Mouse (Mus musculus) cerebral cortex, adult 2 months (tissue): ENCODE data around the gene Ncoa5.

Experiments
- WGBS: fragments of 180-500 bp; shearing (Covaris S2); methylation state at CpG from one replicate; pipeline ENCODE4 v1.1.7; 2018; 5-methylcytosine and 5-hydroxymethylcytosine counted together

Gene Ncoa5

DNA sequence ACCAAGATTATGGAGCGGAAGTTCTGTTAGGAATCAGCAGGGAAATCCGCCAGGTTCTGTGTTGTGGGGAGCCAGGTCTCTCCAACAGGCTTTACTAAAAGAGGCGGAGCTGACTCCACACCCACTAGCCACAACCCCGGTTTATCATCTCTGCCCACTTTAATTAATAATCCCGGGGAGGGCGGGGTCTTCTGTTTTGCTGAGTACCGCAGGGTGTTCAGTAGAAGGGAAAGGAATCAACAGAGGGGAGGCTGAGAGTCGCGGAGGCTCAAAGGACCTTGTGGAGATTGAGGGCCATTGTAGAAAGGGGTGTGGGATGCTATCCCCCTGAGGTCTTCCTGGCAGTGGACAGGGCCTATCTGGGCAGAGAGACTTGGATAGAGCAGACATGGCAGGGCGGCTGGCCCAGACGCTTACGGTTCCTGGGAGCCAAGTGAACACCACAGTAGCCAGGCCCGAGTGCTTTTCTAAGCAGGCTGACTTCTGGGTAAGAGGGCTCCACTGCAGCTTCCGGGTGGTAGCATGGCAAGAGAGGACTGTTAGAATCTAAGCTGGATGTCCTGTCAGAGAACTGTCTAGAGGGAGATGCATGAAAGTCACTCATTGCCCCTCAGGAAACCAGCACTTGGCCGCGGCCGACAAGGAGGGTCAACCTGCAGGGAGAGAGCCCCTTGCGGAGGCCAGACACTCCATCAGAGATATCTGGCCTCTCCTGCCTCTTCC, 16.3 kb upstream of the Ncoa5 start:
- WGBS, result 74% methylated on average over 18 of the region's 18 CpGs

DNA sequence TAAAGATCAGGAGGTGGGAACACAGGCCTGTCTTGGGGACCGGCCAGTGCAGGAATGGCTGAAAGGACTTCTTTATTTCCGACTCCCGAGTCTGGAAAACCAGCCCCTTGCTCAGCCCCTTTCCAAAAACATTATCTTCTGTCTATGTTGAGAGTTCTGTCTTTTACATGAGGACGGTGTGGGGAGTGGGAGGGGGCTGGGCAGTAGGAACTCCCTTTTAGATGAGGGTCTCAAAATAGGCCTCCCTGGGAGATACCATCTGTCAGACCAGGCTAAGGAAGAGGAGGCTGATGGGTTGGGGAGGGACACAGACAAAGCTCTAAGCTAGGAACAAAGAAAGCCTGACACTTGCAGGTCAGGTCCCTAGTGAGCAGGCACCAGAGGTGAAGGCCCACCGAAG, 14.4 kb upstream of the Ncoa5 start:
- 60% methylated on average over 5 of the region's 5 CpGs for WGBS

DNA sequence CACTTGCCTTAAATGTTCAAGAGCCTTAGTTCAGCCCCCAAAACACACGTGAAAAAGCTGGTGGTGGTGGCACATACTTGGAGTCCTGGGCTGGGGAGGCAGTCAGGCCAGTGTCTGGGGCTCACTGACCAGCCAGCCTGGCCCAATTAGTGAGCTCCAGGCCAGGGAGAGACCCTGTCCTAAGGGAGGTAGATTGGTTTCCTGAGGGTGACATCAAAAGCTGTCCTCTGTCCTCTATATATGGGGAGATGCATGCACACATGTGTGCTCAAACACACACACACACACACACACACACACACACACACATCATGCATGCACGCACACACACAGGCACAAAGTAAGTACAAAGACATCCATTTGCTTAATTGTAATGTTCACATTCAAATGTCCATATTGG, 9.1 kb upstream of the Ncoa5 start:
- 65% methylated on average over 2 of the region's 2 CpGs for WGBS

DNA sequence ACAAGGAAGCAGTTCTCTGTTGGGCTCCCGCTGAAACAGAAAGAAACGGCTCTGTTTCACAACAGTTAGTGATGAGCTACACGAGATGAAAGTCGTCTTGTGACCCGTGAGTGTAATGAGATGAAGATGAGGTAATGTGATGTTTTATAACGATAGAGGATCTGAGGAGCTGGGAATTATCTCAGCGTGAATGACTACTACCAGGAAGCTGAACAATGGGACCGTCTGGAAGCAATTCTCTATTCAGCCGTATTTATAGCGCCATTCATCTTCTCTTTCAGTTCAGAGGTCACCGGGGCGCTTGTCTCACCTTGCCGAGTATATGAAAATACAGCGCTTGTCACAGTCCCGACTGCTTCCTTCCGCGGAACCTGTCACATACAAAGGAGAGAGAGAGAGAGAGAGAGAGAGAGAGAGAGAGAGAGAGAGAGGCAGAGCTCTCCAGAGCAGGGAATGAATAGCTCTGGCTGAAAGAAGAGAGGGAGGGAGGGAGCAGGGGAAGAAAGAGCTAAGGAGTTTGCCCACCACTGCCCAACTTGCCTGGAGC, 8.5 kb upstream of the Ncoa5 start:
- WGBS, result 1% methylated on average over 17 of the region's 17 CpGs

DNA sequence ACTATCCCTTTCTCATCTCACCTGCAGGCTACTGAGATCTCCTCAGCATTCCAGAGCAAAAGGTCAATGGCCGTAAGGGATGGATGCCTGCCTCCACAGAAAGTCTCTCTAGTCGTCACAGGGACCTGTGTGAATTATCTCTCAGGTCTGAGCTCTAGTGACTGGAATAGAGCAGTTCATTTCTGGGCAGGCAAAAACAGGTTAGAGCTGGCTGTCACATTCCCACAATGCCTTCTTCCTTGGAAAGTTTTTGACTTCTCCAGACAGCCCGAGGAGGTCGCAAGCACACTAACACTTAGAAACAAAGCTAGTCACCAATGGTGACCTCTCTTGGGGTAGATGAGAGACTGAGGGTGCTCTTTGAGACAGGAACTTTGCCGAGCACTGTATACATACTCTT, 7.5 kb upstream of the Ncoa5 start:
- WGBS, result 92% methylated on average over 5 of the region's 5 CpGs

DNA sequence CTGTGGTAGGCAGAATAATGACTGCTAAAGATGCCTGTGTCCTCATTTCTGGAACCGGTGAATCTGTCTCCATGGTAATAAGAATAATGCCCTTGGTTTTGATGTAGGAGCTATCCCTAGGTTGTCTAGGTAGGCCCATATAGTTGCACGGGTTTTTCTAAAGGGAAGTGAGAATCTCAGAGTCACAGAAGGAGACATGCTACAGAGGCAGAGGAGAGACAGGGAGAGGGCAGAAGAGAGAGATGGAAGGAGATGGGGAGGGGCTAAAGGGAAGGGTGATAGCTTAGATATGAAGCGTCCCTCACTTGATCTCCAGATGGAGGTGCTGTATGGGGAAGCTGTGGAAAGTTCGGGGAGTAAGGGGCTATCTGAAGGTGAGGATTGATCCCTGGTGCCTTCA, 2.7 kb upstream of the Ncoa5 start:
- WGBS, result 79% methylated on average over 4 of the region's 4 CpGs

DNA sequence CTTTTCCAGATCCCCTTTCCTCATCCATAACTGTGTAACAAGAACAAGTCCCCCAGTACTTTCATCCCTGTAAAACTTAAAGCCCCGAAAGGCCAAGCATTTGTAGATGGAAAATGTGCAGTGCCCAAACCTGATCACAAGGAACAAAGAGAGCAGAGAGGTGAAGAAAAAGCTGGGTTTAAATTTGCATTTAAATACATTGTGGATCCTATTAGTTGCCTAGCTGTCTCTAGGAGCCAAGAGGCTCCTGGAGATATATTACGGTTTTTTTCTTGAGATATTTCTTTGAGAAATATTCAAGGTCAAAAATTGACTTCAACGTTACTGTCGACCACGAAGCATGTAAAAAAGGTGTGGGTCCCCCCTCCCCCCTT, 378 bp upstream of the Ncoa5 start:
- WGBS, result 22% methylated on average over 5 of the region's 5 CpGs

DNA sequence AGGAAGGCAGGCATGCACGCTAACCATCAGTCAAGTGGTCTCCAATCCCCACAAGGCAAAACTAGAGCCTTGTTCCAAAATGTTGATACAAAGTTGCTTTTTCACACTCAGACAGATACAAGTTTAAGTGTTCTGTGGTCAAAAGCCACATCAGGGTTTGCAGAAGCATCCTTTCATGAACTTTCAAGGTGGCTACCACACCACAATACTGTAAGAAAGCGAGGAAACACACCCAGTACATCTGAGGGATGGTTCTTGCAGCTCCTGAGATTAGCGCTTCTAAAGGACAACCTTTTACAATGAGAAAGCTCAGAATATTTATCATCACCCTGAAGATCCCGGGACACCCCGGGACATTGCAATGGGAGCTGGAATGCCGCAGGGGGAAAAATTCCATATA, 1.4 kb downstream of the Ncoa5 start:
- WGBS, result 25% methylated on average over 6 of the region's 6 CpGs

DNA sequence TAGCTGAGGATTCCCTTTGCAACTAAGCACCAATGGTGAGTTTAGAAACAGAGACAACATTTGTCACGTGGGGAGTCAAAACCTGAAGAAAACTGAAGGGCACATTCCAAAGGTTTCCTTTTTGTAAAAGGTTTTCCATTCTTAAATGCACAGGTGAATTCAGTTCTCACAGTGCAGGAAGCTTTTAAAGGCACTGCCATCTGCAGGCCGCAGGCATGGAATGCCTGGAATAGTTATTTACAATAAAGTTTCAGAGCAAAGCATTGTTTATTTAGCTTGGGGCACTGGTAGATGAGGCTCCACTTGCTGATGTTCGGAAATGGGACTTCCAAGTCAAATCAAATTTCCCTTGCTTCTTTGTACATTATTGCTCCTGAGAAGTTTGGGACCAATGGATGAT, 2.1 kb downstream of the Ncoa5 start:
- WGBS, result 25% methylated on average over 3 of the region's 3 CpGs

DNA sequence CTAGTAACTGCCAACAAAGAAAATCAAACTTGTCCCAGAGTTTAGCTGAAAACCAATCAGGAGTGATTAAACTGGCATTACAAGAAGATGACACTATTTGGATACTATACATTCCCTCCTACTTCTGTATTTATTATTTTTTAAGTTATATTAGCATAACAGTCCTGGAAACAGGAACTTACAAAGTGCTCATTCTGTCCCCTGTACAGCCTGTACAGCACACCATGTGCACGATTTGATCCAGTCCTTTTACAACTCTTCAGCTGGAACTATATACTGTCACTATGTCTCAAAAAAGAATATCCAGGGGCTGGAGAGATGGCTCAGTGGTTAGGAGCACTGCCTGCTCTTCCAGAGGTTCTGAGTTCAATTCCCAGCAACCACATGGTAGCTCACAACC, 7.5 kb downstream of the Ncoa5 start:
- WGBS, result 49% methylated on average over 1 of the region's 1 CpGs

DNA sequence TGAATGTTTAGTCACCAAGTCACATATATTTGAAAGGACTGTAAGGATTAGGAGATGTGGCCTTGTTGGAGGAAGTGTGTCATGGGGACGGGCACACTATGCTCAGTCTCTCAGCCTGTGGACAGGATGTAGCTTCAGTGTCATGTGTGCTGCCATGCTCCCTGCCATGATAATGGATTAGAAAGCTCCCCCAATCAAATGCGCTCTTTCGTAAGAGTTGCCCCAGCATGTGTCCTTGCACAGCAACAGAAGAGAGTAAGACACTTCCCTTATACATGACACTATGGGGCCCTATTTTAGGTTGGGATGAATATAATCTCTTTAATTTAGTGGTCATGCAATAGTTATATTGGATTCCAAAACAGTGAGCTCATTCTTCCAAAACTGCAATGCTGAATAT, 14.2 kb downstream of the Ncoa5 start:
- 90% methylated on average over 3 of the region's 3 CpGs for WGBS

DNA sequence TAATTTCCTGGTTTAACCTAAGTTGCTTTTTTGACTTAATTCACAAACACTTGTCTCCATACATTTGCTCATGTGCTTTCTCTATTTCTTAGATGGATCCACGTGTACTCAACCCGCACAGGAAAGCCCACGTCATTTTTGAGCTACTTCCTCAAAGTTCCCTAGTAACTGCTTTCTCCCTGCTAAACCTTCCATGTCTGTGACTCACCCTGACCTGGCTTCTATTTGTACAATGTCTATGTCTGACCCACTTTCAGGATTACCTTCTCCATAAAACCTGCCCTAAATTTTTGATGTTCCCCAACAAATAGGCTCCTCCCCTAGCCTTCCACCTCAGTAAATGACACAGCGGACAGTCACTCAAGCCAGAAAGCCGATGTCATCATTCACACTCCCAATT, 19.7 kb downstream of the Ncoa5 start:
- 81% methylated on average over 5 of the region's 5 CpGs for WGBS

DNA sequence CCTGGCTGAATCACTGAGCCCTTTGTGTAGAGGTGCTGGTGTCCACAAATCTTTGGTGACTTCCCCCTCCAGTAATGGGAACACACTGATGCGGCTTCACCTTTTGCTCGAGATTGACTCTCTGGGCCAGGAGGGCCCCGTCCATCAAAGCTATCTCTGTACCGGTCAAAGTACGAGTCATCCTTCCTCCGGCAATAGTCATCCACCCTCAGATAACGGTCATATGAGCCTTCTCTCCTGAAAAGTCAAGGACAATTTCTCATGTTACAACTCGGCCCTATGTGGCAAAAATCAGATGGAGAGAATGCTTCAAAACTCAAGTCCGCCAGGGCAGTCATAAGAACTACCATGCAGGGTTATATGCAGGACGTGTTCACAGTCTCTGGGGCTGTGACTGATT, 24.3 kb downstream of the Ncoa5 start:
- 84% methylated on average over 10 of the region's 10 CpGs for WGBS

DNA sequence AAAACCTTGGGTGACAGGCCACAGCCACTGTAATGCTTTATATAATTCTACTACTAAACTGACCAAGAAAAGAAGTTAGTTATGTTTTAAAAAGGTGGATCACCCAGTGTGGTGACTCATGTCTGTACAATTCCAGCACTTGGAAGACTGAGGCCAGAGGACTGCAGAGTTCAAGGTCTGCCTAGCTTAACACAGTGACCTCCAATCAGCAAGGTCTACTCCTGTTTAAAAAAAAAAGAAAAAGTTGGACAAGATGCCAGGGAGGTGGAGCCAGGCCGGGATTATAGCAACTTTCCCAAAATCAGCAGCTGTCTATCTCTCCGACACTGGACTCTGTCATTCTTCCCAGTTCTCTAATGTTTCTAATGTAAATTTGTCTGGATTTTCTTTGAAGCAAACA, 25.1 kb downstream of the Ncoa5 start:
- 71% methylated on average over 2 of the region's 2 CpGs for WGBS

DNA sequence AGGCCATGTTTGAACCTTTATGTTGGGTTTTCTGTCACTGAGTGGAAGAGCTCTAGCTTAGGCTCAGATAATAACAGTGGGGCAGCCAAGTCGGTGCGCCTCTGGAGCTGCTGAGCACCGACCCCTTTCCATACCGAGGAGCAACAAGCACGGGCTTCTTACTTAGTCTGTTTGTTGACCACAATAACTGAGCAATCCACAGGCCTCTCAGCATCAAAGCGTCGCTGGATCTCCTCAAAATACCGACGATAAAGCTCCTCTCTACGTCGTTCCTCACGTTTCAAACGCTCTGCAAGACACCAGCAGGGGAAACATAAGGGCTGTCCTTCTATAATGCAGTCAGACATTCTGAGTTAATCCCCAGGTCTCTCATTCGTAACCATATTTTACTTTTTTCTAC, 25.5 kb downstream of the Ncoa5 start:
- 91% methylated on average over 14 of the region's 14 CpGs for WGBS

DNA sequence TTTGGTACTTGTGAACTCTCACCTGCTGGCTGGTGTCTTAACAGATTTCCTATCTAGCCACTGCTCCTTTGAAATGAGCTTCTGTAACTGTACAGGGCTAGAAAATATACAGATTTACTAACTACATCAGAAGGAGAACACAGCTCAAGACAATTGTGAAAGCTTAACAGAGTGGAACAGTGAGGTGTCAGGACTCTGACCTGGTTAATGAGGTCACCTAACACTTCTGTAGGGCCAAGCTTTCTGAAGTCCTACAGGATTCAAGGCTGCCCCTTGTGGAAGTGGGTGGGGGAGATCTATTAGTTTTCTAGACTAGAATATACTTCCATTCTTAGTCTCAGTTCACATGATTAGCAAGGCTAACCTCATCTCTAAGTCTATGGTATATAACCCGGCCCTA, 26.7 kb downstream of the Ncoa5 start:
- 100% methylated on average over 1 of the region's 1 CpGs for WGBS

DNA sequence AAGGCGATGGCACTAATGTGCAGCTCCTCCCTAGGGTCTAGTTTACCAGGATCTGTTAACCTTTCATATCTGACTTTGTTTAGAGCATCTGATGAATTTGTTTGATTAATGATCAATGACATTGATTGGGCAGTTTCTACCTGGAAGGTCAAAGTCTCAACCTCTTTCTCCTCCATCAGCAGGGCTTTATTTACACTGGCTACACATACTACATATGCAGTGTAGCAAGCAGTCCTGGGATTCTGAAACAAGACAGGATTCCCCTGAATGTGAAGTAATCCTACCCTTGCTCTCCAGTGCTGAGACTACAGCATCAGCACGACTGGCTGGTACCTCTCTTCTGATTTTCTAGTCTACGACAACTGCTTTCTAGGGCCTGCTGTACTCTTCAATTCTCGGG, 27.9 kb downstream of the Ncoa5 start:
- 88% methylated on average over 4 of the region's 4 CpGs for WGBS

DNA sequence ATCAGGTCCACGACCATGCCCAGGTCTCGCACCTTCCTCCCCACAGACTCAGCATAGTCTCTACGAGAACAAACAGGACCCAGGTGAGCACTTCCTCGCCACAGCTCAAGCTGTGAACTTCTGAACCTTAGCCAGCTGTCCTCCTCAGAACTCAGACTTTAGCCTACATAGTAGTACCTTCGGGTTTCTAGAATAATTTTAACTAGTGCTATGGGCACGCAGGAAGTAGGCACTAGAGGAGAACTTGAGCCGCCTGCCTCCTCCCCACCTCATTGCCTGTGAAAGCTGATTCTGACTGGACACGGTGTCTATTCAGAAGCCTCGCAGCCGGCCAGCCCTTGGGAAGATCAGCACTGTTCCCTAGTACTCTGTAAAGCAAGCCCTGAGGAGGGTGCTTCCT, 30.4 kb downstream of the Ncoa5 start:
- WGBS, result 78% methylated on average over 10 of the region's 10 CpGs

DNA sequence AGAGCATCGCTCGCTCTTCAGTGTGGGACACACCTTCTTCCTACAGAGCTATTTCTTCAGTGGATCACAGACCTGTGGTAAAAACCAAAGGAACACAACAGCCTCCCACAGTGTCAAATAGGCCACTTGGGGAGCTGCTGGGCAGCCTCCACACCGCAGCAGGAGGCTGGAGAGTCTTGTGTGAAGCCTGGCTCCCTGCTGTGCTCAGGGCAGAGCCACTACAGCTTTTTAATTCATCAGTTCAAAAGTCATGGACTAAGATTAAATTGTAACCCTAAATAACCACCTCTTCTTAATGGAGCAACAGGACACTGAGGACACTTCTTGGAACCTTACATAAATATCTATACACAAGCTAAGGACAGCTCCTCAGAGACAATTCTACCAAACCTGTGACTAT, 31.6 kb downstream of the Ncoa5 start:
- 89% methylated on average over 3 of the region's 3 CpGs for WGBS

DNA sequence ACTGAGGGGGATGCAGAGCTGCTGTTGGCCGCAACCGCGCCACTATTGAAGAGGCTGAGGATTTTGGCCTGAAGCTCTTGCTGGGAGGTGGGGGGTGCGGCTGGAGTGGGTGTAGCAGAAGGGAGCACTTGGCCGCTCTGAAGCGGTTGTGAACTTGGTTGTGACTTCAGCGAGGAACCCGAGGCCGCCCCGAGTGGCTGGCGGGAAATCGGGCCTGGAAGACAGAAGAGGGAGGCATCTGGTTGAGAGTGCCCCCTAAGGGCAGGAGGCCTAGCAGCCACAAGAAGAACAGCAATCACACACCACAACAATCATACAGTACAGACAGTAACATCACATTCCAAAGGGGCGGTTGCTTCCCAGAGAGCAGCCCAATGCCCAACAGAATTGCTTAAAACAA, 32.7 kb downstream of the Ncoa5 start:
- WGBS, result 73% methylated on average over 13 of the region's 13 CpGs

DNA sequence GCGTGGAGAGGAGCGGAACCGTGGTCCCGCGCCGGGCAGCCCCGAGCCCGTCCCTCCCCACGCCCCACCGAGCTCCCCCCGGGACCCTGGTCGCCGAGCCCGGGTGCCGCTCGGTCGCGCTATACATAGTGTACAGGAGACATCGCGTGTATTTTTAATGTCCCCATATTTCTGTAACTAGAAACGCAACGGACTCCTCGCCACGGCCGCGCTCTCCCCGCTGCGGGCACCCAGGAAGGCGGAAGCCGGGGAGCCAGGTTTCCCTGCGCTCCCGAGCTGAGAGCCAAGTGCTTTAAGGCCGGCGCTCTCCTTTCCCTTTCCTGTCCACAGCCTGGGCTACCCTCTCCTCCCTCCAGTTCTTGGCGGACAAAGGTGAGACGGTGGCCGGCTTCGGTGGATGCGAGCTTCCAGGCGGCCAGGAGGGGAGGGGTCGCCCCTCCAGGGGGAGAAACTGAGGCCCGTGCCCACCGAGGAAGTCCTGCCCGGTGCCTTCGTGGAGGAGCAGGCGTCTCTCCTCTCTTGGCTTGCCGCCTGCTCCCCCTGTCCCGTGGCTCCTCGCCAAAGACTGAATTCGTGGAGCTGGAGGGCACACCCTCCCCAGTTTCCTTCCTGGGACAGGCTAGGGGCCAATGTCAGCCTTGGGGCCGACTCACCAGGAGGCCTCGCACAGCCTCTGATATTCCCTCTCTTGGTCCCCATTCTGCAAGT, 36.8 kb downstream of the Ncoa5 start:
- 11% methylated on average over 52 of the region's 52 CpGs for WGBS

DNA sequence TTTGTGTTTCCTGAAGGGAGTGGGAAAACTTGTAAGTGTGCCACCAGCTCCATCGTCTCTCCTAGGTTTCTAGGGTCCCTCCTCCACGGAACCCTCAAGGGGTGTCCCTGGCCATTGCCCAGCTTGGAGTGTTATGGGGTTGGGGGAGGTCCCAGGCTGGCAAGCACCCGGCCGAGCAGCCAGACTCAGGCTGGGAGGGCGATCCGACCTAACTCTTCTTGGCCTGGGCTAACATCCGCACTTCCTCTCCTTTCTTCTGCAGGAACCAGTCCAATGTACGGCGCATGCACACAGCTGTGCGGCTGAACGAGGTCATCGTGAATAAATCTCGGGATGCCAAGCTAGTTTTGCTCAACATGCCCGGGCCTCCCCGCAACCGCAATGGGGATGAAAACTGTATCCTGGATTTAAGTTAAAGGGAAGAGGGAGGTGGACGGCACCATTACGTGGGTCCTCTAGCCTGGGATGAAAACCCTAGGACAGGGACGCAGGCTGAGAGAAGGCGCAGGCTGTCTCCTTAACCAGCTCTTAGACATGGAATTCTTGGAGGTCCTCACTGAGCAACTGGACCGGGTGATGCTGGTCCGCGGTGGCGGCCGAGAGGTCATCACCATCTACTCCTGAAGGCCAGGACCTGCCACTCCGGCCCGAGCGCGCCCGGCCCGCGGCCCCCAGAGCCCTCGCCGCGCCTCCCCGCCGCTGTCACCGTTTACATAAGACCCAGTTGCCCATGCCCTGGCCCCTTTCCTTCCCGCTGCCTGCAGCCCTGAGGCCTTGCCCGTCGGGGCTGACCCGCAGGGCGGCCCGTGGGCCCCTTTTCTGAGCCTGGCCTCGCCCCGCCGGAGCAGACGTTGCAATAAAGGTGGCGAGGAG, 37.6 kb downstream of the Ncoa5 start:
- WGBS, result 17% methylated on average over 49 of the region's 49 CpGs

DNA sequence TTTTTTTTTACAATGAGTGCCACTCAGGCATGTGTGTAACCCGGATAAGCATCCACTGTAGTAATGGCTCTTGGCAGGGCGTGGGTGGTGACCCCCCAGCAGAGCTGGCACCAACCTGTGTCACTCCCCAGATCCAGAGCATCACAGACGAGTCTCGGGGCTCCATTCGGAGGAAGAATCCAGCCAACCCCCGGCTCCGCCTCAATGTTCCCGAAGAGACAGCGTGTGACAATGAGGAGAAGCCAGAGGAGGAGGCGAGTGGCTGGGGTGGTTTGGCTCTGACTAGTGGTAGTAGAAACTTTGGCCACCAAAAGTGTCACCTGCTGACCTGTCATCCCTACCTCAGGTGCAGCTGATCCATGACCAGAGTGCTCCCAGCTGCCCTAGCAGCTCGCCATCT, 38.7 kb downstream of the Ncoa5 start:
- WGBS, result 48% methylated on average over 11 of the region's 11 CpGs
